8 mouse cellular contexts compared by ENCODE assay signal in the genomic region with DNA sequence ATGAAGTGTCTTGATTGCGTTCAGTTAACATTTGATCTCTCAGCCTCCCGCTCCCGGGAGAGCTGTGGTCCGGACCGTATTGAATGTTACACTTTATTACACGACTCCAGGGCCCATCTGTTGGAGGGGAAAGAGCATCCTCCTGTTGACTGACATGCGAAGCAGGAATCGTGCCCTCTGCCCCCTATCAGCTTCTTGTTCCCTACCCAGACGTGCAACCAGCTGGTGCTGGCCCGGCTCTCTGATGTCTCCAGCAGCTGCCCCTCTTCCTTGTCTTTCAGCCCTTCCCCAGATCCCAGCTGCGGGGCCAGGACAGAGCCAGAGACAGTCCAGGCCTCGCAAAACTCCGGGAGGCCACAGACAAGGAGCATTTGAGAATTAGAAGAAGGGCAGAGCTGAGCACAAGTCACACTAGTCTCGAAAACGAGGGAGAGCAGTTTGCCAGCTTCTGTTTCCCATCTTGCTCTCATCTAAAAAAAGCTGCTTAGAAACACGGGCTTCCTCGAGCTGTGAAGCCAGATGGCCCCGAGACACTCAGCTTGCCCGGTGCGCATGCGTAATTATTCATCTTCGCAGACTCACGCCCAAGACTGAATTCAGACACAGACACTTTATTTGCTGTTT. TPM values are rescaled to one million over a fixed set of nuclear protein-coding genes. Genes with fewer than 3 reads are reported as not detected.
DNase-seq lines count a peak whose midpoint lies in the region; ATAC-seq lines count a peak whose summit lies in the region.

No protein-coding gene starts in this region.

- H3K9me3 ChIP-seq in stomach, embryonic 14.5 days (ENCODE audit: control insufficient read depth, low read depth, low read length): no peaks in the 10 kb centered on the region

- H3K4me1 ChIP-seq in stomach, embryonic 14.5 days (ENCODE audit: control insufficient read depth, insufficient read depth, low read length): peaks cover 12% of the 10 kb centered on the region

- DNase-seq in brain, embryonic 18.5 days (ENCODE audit: low read depth, low spot score): peak; percentile 91
- DNase-seq in cerebellum, postnatal 25 days: peak; percentile 78 to 85
- peak; percentile 75 to 85 for DNase-seq in frontal cortex, postnatal 25 days (ENCODE audit: low spot score in 2 of 2)
- peak; percentile 86 to 87 for DNase-seq in layer of hippocampus, postnatal 36 days
- peak; percentile 84 for DNase-seq in mesoderm, embryonic 11.5 days (ENCODE audit: low read depth, low spot score)
- no peak for DNase-seq in thymus, postnatal 4 days
- no peak for DNase-seq in spleen, adult 12 weeks (ENCODE audit: low spot score)

- peak; percentile 88; the same call in 1 of the 2 replicates for ATAC-seq in stomach, embryonic 14.5 days (ENCODE audit: insufficient number of reproducible peaks, insufficient read depth, low FRiP score, low read depth)

- peak overlapping the region; percentile 21 for H3K4me2 ChIP-seq in stomach, embryonic 14.5 days (replicated peaks; ENCODE audit: low read depth, low read length)

- 26% methylated on average over 23 of the region's 23 CpGs for WGBS in stomach, embryonic 14.5 days

- no peak overlapping the region for H3K9ac ChIP-seq in stomach, embryonic 14.5 days (replicated peaks; ENCODE audit: low read depth, low read length)

- H3K27me3 ChIP-seq in stomach, embryonic 14.5 days (ENCODE audit: control insufficient read depth, insufficient read depth, low read length): no peaks in the 10 kb centered on the region

- H3K4me3 ChIP-seq in stomach, embryonic 14.5 days (ENCODE audit: low read depth, low read length): no peak overlapping the region

- H3K27ac ChIP-seq in stomach, embryonic 14.5 days (ENCODE audit: low read length): peak overlapping the region; percentile 86

- H3K36me3 ChIP-seq in stomach, embryonic 14.5 days (ENCODE audit: control insufficient read depth, insufficient read depth, low read length): no peaks in the 10 kb centered on the region; the same call in 1 of the 2 replicates

RNA-seq across cellular contexts. Expression of gene Pafah2, which starts 34.4 kb away (rescaled TPM):
- total RNA-seq in layer of hippocampus, postnatal 36 days (2021): 1 to 10 TPM; 6.6 to 8.2 TPM
- polyA plus RNA-seq in stomach, embryonic 14.5 days (2014; fragmentation: Nextera tagmentation; extraction: Ambion mirVana): 13.8 and 15.1 TPM in 2 replicates

RNA-seq across cellular contexts. Expression of gene Stmn1, which starts 37.6 kb away (rescaled TPM):
- 100 to 1,000 TPM; 338 to 365 TPM for total RNA-seq in layer of hippocampus, postnatal 36 days (2021)
- polyA plus RNA-seq in stomach, embryonic 14.5 days (2014; fragmentation: Nextera tagmentation; extraction: Ambion mirVana): 1,523 and 1,653 TPM in 2 replicates

RNA-seq across cellular contexts. Expression of gene Extl1, which starts 46.8 kb away (rescaled TPM):
- total RNA-seq in layer of hippocampus, postnatal 36 days (2021): 10 to 100 TPM; 41.8 to 45.5 TPM
- polyA plus RNA-seq in stomach, embryonic 14.5 days (2014; fragmentation: Nextera tagmentation; extraction: Ambion mirVana): 0.64 and 0.98 TPM in 2 replicates

Comparison
In these comparisons a context has a peak if more than half of its experiments do, and no peak if none do; other contexts are left out.
1. DNase-seq: peak in brain, embryonic 18.5 days (single experiment), cerebellum, postnatal 25 days (2 of 2), frontal cortex, postnatal 25 days (2 of 2), layer of hippocampus, postnatal 36 days (2 of 2) and mesoderm, embryonic 11.5 days (single experiment); none in thymus, postnatal 4 days (single experiment) and spleen, adult 12 weeks (single experiment).